Mouse (Mus musculus) macrophage (primary cell): ENCODE data around the gene Tnnc1. TPM values are rescaled to one million over a fixed set of nuclear protein-coding genes. Genes with fewer than 3 reads are reported as not detected.

ENCODE experiments used
- H3K27ac ChIP-seq: fragments of 350-480 bp; formaldehyde crosslinking; 2 replicates; pipeline ENCODE4 v1.9.0; 2021
- H3K36me3 ChIP-seq: fragments of 350-480 bp; formaldehyde crosslinking; 2 replicates; pipeline ENCODE4 v1.9.0; 2021; ENCODE audit errors: inconsistent target
- H3K4me3 ChIP-seq: fragments of 350-480 bp; formaldehyde crosslinking; 2 replicates; pipeline ENCODE4 v1.9.0; 2021; ENCODE audit errors: inconsistent target
- H3K79me2 ChIP-seq: fragments of 350-480 bp; formaldehyde crosslinking; 2 replicates; pipeline ENCODE4 v1.9.0; 2021; ENCODE audit errors: inconsistent target
- WGBS: methylation state at CpG from one replicate; pipeline ENCODE4 v1.1.7; 2026; ENCODE audit warnings: inconsistent platforms; ENCODE audit not compliant: missing documents; 5-methylcytosine and 5-hydroxymethylcytosine counted together
- polyA plus RNA-seq: library from polyadenylated mRNA; stranded (reverse); fragments of 250-400 nt; gene quantifications from 3 replicates; pipeline ENCODE4 v1.2.4, GENCODE M21; 2018; ENCODE audit warnings: inconsistent platforms

The Tnnc1 gene
- polyA plus RNA-seq, 1 experiment from 2014 or later: 0.50 TPM

DNA sequence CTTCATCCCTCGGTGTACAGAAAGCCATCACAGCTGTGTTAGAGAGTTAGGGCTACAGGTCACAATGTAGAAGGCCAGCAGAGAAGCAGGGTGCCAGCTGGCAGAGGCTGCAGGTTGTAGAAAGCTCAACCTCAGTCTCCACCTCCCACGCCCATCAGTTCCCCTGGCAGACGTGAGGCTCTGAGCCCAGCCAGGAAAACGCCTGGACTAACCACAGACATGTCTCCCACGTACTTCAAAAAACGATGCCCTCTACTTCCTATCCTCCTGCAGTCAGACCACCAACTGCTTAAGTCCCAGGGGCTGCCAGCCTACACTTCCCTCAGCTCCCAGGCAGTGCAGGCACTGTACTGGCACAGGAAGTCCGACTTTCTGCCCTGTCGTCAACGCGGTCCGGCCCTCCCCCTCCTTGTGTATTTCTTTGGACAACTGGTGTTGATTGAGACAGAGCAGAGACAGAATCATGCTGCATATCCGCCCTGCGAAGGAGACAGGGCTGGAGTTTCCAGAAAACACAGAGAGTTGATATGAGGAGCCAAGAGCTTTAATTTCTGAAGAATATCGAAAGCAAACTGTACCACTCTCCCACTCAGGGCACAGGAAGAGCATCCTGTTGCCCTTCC, 13.1 kb upstream of the Tnnc1 start:
- peaks cover 98% of the 10 kb centered on the region for H3K79me2 ChIP-seq
- H3K36me3 ChIP-seq: peaks cover 41% of the 10 kb centered on the region
- H3K4me3 ChIP-seq: no peak overlapping the region
- 12% methylated on average over 14 of the region's 14 CpGs for WGBS
- peak overlapping the region; percentile 71 for H3K27ac ChIP-seq

GRCm38 (mm10) chr14:31195521-31195920, 12.6 kb upstream of the Tnnc1 start:
- Histone ChIP-seq H3K4me3 (no peak overlapping the region), H3K36me3 (peaks cover 43% of the 10 kb centered on the region), H3K27ac (peak overlapping the region; percentile 71), H3K79me2 (peaks cover 100% of the 10 kb centered on the region)
- WGBS: 78% methylated on average over 4 of the region's 4 CpGs

DNA sequence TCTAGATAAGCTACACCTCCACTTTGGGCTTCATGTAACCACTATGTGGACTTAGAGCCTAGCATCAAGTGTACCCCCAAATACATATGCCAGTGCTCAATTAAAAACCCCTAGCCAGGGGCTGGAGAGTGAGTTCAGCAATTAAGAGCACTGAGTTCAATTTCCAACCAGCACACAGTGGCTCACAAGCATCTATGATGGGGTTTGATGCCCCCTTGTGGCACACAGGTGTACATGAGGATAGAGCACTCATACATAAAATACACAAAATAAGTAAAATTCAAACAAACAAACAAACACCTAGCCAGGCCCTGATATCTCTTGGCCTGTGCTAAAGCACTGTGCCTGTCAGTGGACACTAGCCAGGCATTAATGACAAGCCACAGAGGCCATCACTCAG, 12.1 kb upstream of the Tnnc1 start:
- Histone ChIP-seq H3K79me2 (peaks cover 100% of the 10 kb centered on the region), H3K27ac (peak overlapping the region; percentile 71), H3K4me3 (no peak overlapping the region), H3K36me3 (peaks cover 42% of the 10 kb centered on the region)

DNA sequence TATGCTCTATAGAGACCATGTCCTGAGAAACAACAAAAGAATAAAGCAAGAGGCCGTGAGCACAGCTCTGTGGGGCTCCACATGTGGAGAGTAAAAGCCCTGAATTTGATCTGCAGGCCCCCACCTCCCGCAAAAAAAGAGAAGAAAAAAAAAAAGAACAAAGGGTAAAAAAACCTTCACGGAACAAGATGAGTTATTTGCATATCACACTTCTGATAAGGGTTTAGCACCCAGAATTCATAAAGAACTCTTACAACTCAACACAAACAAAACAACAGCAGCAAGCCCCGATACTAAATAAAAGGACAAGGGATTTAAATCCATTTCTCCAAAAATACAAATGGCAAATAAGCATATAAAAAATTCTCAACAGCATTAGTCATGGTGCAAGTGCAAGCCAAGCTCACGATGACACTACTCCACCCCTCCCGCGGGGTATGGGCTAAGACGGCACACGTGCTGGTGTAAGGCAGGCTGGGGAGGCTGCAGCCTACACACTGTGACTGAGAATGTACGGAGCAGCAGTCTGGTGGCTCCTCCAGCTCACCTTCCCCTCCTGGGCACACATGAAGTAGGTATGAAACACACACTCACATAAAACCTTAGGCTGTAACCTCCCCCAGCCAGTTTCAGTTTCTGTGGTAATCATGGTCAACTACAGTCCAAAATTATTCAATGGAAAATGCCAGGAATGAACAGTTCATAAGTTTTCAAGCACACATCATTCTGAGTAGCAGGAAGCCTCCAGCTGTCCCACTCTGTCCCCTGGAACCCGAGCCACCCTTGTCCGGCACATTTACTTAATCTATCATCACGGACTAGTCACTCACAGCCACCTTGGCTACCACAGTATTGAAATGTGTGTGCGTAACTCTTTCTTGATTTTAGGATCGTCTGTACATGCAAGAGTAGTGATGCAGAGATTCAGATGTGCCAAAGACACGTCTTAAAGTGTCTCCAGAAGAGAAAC, 10.3 kb upstream of the Tnnc1 start:
- Histone ChIP-seq H3K27ac (0 out of 2 replicates have a peak overlapping the region, but pooled peaks have one; percentile 7), H3K79me2 (peaks cover 100% of the 10 kb centered on the region), H3K36me3 (peaks cover 45% of the 10 kb centered on the region), H3K4me3 (no peak overlapping the region)
- 80% methylated on average over 16 of the region's 16 CpGs for WGBS

GRCm38 (mm10) chr14:31199599-31199998, 8.5 kb upstream of the Tnnc1 start:
- Histone ChIP-seq H3K27ac (no peak overlapping the region), H3K36me3 (peaks cover 55% of the 10 kb centered on the region), H3K79me2 (peaks cover 100% of the 10 kb centered on the region), H3K4me3 (no peak overlapping the region)
- WGBS: 100% methylated on average over 7 of the region's 7 CpGs

DNA sequence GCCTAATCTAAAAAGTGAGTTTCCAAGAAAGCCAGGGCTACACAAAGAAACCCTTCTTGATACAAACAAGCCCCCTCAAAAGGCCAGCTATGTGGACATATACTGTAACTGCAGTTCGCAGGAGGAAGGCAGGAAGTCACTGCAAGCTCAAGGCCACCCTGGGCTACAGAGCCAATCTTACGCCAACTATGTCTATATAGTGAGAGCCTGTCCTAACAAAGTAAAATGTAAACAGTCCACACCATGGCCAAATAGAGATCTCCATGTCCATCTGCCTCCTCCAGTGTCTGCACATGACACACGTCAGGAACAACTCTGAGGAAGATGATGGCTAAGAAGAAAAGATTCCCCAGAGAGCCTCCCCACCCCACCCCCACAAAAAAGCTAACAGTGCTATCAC, 8.1 kb upstream of the Tnnc1 start:
- Histone ChIP-seq H3K79me2 (peaks cover 100% of the 10 kb centered on the region), H3K27ac (no peak overlapping the region), H3K4me3 (no peak overlapping the region), H3K36me3 (peaks cover 56% of the 10 kb centered on the region)
- WGBS: 97% methylated on average over 3 of the region's 3 CpGs

- H3K4me3 ChIP-seq: peak overlapping the region; percentile 94
- 63% methylated on average over 4 of the region's 4 CpGs for WGBS
- H3K36me3 ChIP-seq: peaks cover 47% of the 10 kb centered on the region
- H3K27ac ChIP-seq: peak overlapping the region; percentile 90
- H3K79me2 ChIP-seq: peaks cover 74% of the 10 kb centered on the region
These were observed 3.3 kb upstream of the Tnnc1 start for GRCm38 (mm10) chr14:31204844-31205243.

DNA sequence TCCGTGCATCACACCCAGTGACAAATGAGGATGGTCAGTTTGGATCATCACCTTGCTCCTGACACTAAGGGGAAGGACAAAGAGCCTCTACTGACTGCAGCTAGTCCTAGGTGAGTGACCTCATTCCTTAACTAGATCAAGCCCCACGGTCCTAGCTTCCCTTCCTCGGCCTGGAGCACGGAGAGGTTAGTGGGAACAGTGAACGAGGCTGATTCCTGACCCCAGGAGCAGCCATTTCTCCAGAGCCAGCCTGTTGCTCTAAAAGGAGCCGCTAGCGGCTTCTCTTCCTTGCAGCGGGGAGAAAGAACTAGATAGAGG, 2.9 kb upstream of the Tnnc1 start:
- peak overlapping the region; percentile 90 for H3K27ac ChIP-seq
- H3K36me3 ChIP-seq: peaks cover 44% of the 10 kb centered on the region
- peaks cover 71% of the 10 kb centered on the region for H3K79me2 ChIP-seq
- 25% methylated on average over 8 of the region's 8 CpGs for WGBS
- peak overlapping the region; percentile 94 for H3K4me3 ChIP-seq

DNA sequence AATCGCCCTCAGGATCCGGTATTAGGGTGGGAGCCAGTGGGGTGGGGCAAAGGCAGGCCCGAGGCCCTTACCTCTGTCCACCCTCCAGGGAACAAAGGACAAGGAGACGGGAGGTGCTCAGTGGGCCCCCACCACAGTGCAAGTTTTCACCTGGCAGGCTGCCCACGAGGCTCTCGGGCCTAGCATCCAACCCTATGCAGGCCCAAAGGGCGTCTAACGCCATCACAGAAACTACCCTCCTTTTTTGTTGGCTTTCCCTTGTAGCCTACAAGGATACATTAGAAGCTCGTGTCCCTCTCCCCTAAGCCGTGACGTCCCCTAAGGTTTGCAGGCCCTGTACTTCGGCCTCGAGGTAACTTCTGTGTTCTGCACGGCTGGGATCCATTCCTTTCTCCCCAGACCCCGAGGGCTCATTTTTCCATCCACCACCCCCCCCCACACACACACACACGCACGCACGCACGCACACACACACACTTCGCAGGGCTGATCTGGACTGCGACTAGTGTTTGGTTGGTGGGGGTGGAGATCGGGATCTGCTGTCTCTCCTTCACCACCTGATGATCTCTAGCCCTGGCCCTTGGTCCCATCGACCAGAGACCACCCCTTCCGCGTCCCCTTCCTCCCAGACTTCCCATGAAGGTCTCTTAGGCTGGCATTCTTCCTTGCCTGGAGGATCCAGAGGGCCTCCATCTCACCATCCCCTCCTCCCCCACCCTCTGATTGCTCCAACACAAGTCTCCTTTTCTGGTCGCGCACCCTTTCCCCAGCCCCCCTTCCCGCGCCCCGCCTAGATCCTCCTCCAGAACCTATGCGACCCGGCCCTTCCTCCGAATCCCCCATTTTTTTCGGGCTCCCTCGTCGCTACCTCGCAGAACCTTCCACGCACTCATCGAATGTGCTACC, 2.3 kb upstream of the Tnnc1 start:
- Histone ChIP-seq H3K79me2 (peaks cover 64% of the 10 kb centered on the region), H3K27ac (peak overlapping the region; percentile 90), H3K4me3 (peak overlapping the region; percentile 94), H3K36me3 (peaks cover 38% of the 10 kb centered on the region)
- WGBS: 1% methylated on average over 31 of the region's 39 CpGs

- peak overlapping the region; percentile 90 for H3K27ac ChIP-seq
- peaks cover 31% of the 10 kb centered on the region for H3K36me3 ChIP-seq
- 1% methylated on average over 37 of the region's 48 CpGs for WGBS
- H3K4me3 ChIP-seq: peak overlapping the region; percentile 94
- H3K79me2 ChIP-seq: peaks cover 57% of the 10 kb centered on the region
These were observed 1.6 kb upstream of the Tnnc1 start for GRCm38 (mm10) chr14:31206472-31206981.

- 78% methylated on average over 13 of the region's 13 CpGs for WGBS
- Histone ChIP-seq H3K27ac (peak overlapping the region; percentile 53), H3K79me2 (peaks cover 50% of the 10 kb centered on the region), H3K4me3 (peak overlapping the region; percentile 61), H3K36me3 (peaks cover 24% of the 10 kb centered on the region)
These were observed 862 bp upstream of the Tnnc1 start for GRCm38 (mm10) chr14:31207070-31207830.

GRCm38 (mm10) chr14:31209133-31209557, 1.0 kb downstream of the Tnnc1 start:
- Histone ChIP-seq H3K27ac (no peak overlapping the region), H3K36me3 (peaks cover 5% of the 10 kb centered on the region; the same call in 1 of the 2 replicates), H3K4me3 (no peak overlapping the region), H3K79me2 (peaks cover 31% of the 10 kb centered on the region)
- WGBS: 94% methylated on average over 4 of the region's 4 CpGs

- H3K4me3 ChIP-seq: no peak overlapping the region
- WGBS: 92% methylated on average over 6 of the region's 6 CpGs
- H3K79me2 ChIP-seq: peaks cover 6% of the 10 kb centered on the region; the same call in 1 of the 2 replicates
- no peaks in the 10 kb centered on the region for H3K36me3 ChIP-seq
- no peak overlapping the region for H3K27ac ChIP-seq
These were observed 3.7 kb downstream of the Tnnc1 start for GRCm38 (mm10) chr14:31211854-31212253.
